Mouse (Mus musculus) midbrain, embryonic 11.5 days (tissue): ENCODE data around the gene Phlda1. TPM values are rescaled to one million over a fixed set of nuclear protein-coding genes. Genes with fewer than 3 reads are reported as not detected.
A peak's percentile ranks its signal among the peaks of the same experiment; 100 is the strongest.

Experiments
- ATAC-seq: fragments of 200-750 bp; cut with Nextera tagmentation; 2 replicates; pipeline ENCODE4 v1.8.0; 2017; ENCODE audit warnings: moderate TSS enrichment, moderate library complexity; ENCODE audit not compliant: low FRiP score
- DNase-seq: peaks from one replicate; pipeline ENCODE4 v3.0.0; 2015; ENCODE audit warnings: low spot score; ENCODE audit errors: missing footprints
- H3K27ac ChIP-seq: fragments of 300-500 bp; sonication (generic); 2 replicates; pipeline ENCODE4 v1.5.1; 2014; ENCODE audit warnings: low read depth, low read length
- H3K27me3 ChIP-seq: fragments of 300-500 bp; sonication (generic); 2 replicates; pipeline ENCODE4 v1.6.1; 2014; ENCODE audit warnings: mild to moderate bottlenecking, low read length, moderate library complexity, mixed read lengths; ENCODE audit not compliant: control insufficient read depth, insufficient read depth
- H3K36me3 ChIP-seq: fragments of 300-500 bp; sonication (generic); 2 replicates; pipeline ENCODE4 v1.6.1; 2014; ENCODE audit warnings: mild to moderate bottlenecking, low read length, moderate library complexity, mixed read lengths; ENCODE audit not compliant: control insufficient read depth, insufficient read depth
- H3K4me1 ChIP-seq: fragments of 300-500 bp; sonication (generic); 2 replicates; pipeline ENCODE4 v1.6.1; 2014; ENCODE audit warnings: low read length; ENCODE audit not compliant: control insufficient read depth, insufficient read depth
- H3K4me2 ChIP-seq: fragments of 300-500 bp; sonication (generic); 2 replicates; pipeline ENCODE4 v1.6.1; 2014; ENCODE audit warnings: mild to moderate bottlenecking, moderate library complexity
- H3K4me3 ChIP-seq: fragments of 300-500 bp; sonication (generic); 2 replicates; pipeline ENCODE4 v1.5.1; 2014; ENCODE audit warnings: low read depth, low read length
- H3K9ac ChIP-seq: fragments of 300-500 bp; sonication (generic); 2 replicates; pipeline ENCODE4 v1.6.1; 2014; ENCODE audit warnings: low read length
- H3K9me3 ChIP-seq: fragments of 300-500 bp; sonication (generic); 2 replicates; pipeline ENCODE4 v1.6.1; 2016; ENCODE audit warnings: low read length; ENCODE audit not compliant: control insufficient read depth
- WGBS: fragments of 180-500 bp; shearing (Covaris S2); extraction: QIAGEN DNeasy Blood & Tissue Kit; methylation state at CpG from one replicate; pipeline ENCODE4 v1.1.7; 2014; 5-methylcytosine and 5-hydroxymethylcytosine counted together
- polyA plus RNA-seq: library from polyadenylated mRNA; unstranded; fragments of >200 nt; fragmentation: Nextera tagmentation; extraction: Ambion mirVana; gene quantifications from 2 replicates; pipeline ENCODE4 v1.2.1, GENCODE M21; 2014

Gene Phlda1
- polyA plus RNA-seq = 13.0 and 13.1 TPM in 2 replicates

GRCm38 (mm10) chr10:111506101-111506925 is at the start of gene Phlda1:
Gene Phlda1 (plus strand): TSS chr10:111506286.
- Histone ChIP-seq H3K9ac (peak within 1 kb of the TSS; percentile 81), H3K9me3 (no peaks in the 10 kb centered on the region), H3K4me2 (peak within 1 kb of the TSS; percentile 67), H3K4me3 (peak within 1 kb of the TSS; percentile 66), H3K27me3 (no peaks in the 10 kb centered on the region), H3K4me1 (peaks cover 5% of the 10 kb centered on the region; the same call in 1 of the 2 replicates), H3K36me3 (no peaks in the 10 kb centered on the region), H3K27ac (peak within 1 kb of the TSS; percentile 78)
- DNase-seq (peak; percentile 98), ATAC-seq (peak; percentile 90)
- WGBS = under 1% methylated on average over 56 of the region's 94 CpGs

- WGBS = 76% methylated on average over 7 of the region's 7 CpGs
- Histone ChIP-seq H3K36me3 (no peaks in the 10 kb centered on the region), H3K4me2 (no peak overlapping the region), H3K9ac (no peak overlapping the region), H3K9me3 (no peaks in the 10 kb centered on the region), H3K27me3 (no peaks in the 10 kb centered on the region), H3K27ac (no peak overlapping the region), H3K4me3 (no peak overlapping the region), H3K4me1 (peaks cover 6% of the 10 kb centered on the region; the same call in 1 of the 2 replicates)
- no peak for ATAC-seq
- peak; percentile 28 for DNase-seq
Observed at GRCm38 (mm10) chr10:111458088-111458487, 48.0 kb upstream of the Phlda1 start.

DNA sequence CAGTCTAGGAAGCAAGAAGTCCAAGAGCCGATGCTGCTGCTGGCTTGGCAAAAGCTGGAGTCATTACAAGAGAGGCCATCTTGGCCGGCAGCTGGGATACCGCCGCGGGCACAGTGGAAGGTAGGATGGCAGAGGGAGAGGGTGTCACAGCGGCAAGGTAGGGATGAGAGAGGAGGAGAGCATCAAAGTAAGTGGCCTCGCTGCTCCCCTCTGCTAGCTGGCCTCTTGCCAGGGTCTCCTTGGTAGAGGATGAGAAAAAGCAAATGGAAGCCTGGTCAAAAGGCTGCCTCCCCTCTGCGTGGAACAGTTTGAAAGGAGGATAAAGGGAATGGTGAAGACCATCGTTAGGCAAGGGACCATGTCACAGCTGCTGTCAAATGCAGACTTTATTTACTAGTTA is 47.0 kb upstream of the Phlda1 start:
- no peak overlapping the region for H3K4me3 ChIP-seq
- H3K4me1 ChIP-seq = peaks cover 6% of the 10 kb centered on the region; the same call in 1 of the 2 replicates
- no peaks in the 10 kb centered on the region for H3K9me3 ChIP-seq
- no peaks in the 10 kb centered on the region for H3K36me3 ChIP-seq
- no peak overlapping the region for H3K9ac ChIP-seq
- WGBS = 86% methylated on average over 9 of the region's 9 CpGs
- DNase-seq = no peak
- no peak overlapping the region for H3K4me2 ChIP-seq
- no peak for ATAC-seq
- H3K27me3 ChIP-seq = no peaks in the 10 kb centered on the region
- no peak overlapping the region for H3K27ac ChIP-seq

GRCm38 (mm10) chr10:111459874-111460273 is 46.2 kb upstream of the Phlda1 start:
- peaks cover 6% of the 10 kb centered on the region; the same call in 1 of the 2 replicates for H3K4me1 ChIP-seq
- H3K4me2 ChIP-seq = no peak overlapping the region
- H3K9ac ChIP-seq = no peak overlapping the region
- no peak overlapping the region for H3K27ac ChIP-seq
- no peaks in the 10 kb centered on the region for H3K27me3 ChIP-seq
- H3K36me3 ChIP-seq = no peaks in the 10 kb centered on the region
- no peak for DNase-seq
- no peaks in the 10 kb centered on the region for H3K9me3 ChIP-seq
- 84% methylated on average over 3 of the region's 3 CpGs for WGBS
- H3K4me3 ChIP-seq = no peak overlapping the region
- no peak for ATAC-seq

DNA sequence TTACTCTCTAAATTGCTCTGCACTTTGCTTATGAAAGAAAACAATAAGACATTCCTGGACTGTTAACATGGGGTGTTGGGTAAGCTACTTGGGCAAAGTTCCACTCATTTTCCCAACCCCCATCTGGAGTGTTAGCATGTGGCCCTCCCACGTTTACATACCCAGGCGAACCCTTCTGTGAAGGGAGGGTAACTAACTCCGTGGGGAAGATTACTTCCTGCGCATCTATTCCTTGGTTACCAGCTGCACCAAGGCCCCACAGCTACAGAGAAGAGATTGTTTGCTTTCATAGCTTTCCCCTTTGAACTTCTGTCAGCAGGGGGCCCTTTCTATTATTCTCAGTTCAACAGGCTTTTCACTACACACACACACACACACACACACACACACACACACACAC is 45.7 kb upstream of the Phlda1 start:
- DNase-seq (peak; percentile 84), ATAC-seq (peak; percentile 75)
- 14% methylated on average over 4 of the region's 4 CpGs for WGBS
- no peak overlapping the region for H3K4me3 ChIP-seq
- H3K36me3 ChIP-seq = no peaks in the 10 kb centered on the region
- no peak overlapping the region for H3K27ac ChIP-seq
- H3K4me2 ChIP-seq = no peak overlapping the region
- H3K4me1 ChIP-seq = peaks cover 6% of the 10 kb centered on the region; the same call in 1 of the 2 replicates
- no peaks in the 10 kb centered on the region for H3K9me3 ChIP-seq
- no peaks in the 10 kb centered on the region for H3K27me3 ChIP-seq
- H3K9ac ChIP-seq = no peak overlapping the region

DNA sequence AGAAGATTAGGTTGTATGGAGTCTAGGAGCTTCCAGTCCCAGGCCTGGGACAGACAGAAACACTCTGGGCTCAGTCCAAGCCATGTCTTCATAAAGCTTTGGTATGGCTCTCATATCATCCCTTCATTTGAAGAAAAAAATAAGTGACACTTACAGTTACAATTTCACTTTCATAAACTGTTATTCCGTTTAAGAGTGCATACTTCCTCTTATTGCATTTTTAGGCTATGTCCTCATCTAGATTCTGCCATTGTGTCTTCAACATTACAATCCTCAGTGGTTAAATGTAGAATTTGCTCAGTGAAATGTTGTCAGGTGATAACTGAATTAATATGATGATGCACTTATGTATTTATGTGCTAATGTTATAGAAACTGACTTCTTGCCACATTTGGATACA is 41.3 kb upstream of the Phlda1 start:
- Histone ChIP-seq H3K4me1 (peaks cover 5% of the 10 kb centered on the region; the same call in 1 of the 2 replicates), H3K27me3 (no peaks in the 10 kb centered on the region), H3K4me2 (no peak overlapping the region), H3K27ac (no peak overlapping the region), H3K4me3 (no peak overlapping the region), H3K36me3 (no peaks in the 10 kb centered on the region), H3K9ac (no peak overlapping the region), H3K9me3 (no peaks in the 10 kb centered on the region)
- ATAC-seq = no peak
- 81% methylated on average over 1 of the region's 1 CpGs for WGBS
- DNase-seq = peak; percentile 26

- WGBS = 67% methylated on average over 2 of the region's 2 CpGs
- Histone ChIP-seq H3K27ac (no peak overlapping the region), H3K4me2 (no peak overlapping the region)
Observed at GRCm38 (mm10) chr10:111465409-111465808, 40.7 kb upstream of the Phlda1 start.

GRCm38 (mm10) chr10:111471166-111471565 is 34.9 kb upstream of the Phlda1 start:
- Histone ChIP-seq H3K36me3 (no peaks in the 10 kb centered on the region), H3K4me1 (peaks cover 21% of the 10 kb centered on the region), H3K9ac (no peak overlapping the region), H3K4me2 (no peak overlapping the region), H3K27me3 (no peaks in the 10 kb centered on the region), H3K4me3 (no peak overlapping the region), H3K9me3 (no peaks in the 10 kb centered on the region), H3K27ac (no peak overlapping the region)
- WGBS = 88% methylated on average over 9 of the region's 9 CpGs
- DNase-seq = no peak
- no peak for ATAC-seq

More at GRCm38 (mm10) chr10:111465409-111465808, 40.7 kb upstream of the Phlda1 start:
- 0 out of 2 replicates have a peak, but pooled peaks cover under 1% of the 10 kb centered on the region for H3K4me1 ChIP-seq
- H3K4me3 ChIP-seq = no peak overlapping the region
- H3K27me3 ChIP-seq = no peaks in the 10 kb centered on the region
- DNase-seq (no peak), ATAC-seq (no peak)
- H3K36me3 ChIP-seq = no peaks in the 10 kb centered on the region
- no peaks in the 10 kb centered on the region for H3K9me3 ChIP-seq
- no peak overlapping the region for H3K9ac ChIP-seq
